19 mouse cellular contexts compared by ENCODE assay signal in genomic region chr9:12945476-12945875, GRCm38 (mm10).
DNase-seq lines count a peak whose midpoint lies in the region; ATAC-seq and TF ChIP-seq lines count a peak whose summit lies in the region.
"Had no signal": no experiment of that assay in that cellular context is flagged by ENCODE, and none has a peak within 500 bp of the region (broad histone marks: within the 10 kb centered on the region; RNA-seq: fewer than 3 reads in every experiment).

No protein-coding gene starts in this region.

- H3K4me3 ChIP-seq in forebrain, embryonic 11.5 days (ENCODE audit: low read depth, low read length), result no peak overlapping the region
- H3K4me3 ChIP-seq in forebrain, embryonic 16.5 days (replicated peaks; ENCODE audit: low read length), result no peak overlapping the region
- no peak overlapping the region for H3K4me3 ChIP-seq in forebrain, embryonic 13.5 days
- no peak overlapping the region for H3K4me3 ChIP-seq in forebrain, embryonic 14.5 days (ENCODE audit: low read depth, low read length)
- H3K4me3 ChIP-seq: embryonic facial prominence, embryonic 13.5 days; embryonic facial prominence, embryonic 15.5 days; erythroblast, embryonic 14.5 days had no signal

- DNase-seq in forebrain, embryonic 11.5 days (ENCODE audit: low spot score), result no peak
- DNase-seq in forebrain, embryonic 14.5 days (ENCODE audit: low spot score), result no peak
- DNase-seq in brain, embryonic 14.5 days (ENCODE audit: low read depth), result peak; percentile 32
- no peak for DNase-seq in T-cell, adult 2 months (ENCODE audit: low spot score)
- DNase-seq: adrenal gland, adult 8-10 months; adrenal gland, postnatal 14 days; adrenal gland, postnatal 36 days; cerebellum, adult 11 months; cerebellum, adult 18-20 months; cerebellum, adult 8-10 months; cerebellum, adult 9-11 months; cerebellum, postnatal 14 days; cerebellum, postnatal 36 days had no signal

- H3K4me1 ChIP-seq in forebrain, embryonic 11.5 days (replicated peaks; ENCODE audit: control insufficient read depth, insufficient read depth, low read length), result no peaks in the 10 kb centered on the region
- H3K4me1 ChIP-seq in forebrain, embryonic 16.5 days (replicated peaks; ENCODE audit: control insufficient read depth, insufficient read depth, low read length), result no peaks in the 10 kb centered on the region
- no peaks in the 10 kb centered on the region for H3K4me1 ChIP-seq in forebrain, embryonic 13.5 days
- H3K4me1 ChIP-seq in forebrain, embryonic 14.5 days (ENCODE audit: control insufficient read depth, insufficient read depth, low read length), result no peaks in the 10 kb centered on the region
- H3K4me1 ChIP-seq: embryonic facial prominence, embryonic 13.5 days; embryonic facial prominence, embryonic 15.5 days had no signal

- H3K9ac ChIP-seq in forebrain, embryonic 11.5 days (ENCODE audit: low read length), result no peak overlapping the region
- H3K9ac ChIP-seq in forebrain, embryonic 16.5 days (replicated peaks; ENCODE audit: low read depth, low read length), result no peak overlapping the region
- H3K9ac ChIP-seq in forebrain, embryonic 13.5 days, result no peak overlapping the region
- no peak overlapping the region for H3K9ac ChIP-seq in forebrain, embryonic 14.5 days (ENCODE audit: low read length)
- H3K9ac ChIP-seq: embryonic facial prominence, embryonic 13.5 days; embryonic facial prominence, embryonic 15.5 days had no signal

- TF ChIP-seq CTCF in brain, embryonic 14.5 days (IDR thresholded peaks at IDR 0.05; ENCODE audit: borderline replicate concordance, extremely low read depth, insufficient read depth, insufficient read length), result no peak

- no peaks in the 10 kb centered on the region for H3K36me3 ChIP-seq in forebrain, embryonic 11.5 days (ENCODE audit: control insufficient read depth, insufficient read depth, low read length)
- no peaks in the 10 kb centered on the region for H3K36me3 ChIP-seq in forebrain, embryonic 16.5 days (ENCODE audit: control insufficient read depth, insufficient read depth)
- no peaks in the 10 kb centered on the region for H3K36me3 ChIP-seq in forebrain, embryonic 13.5 days (ENCODE audit: poor library complexity, severe bottlenecking)
- no peaks in the 10 kb centered on the region for H3K36me3 ChIP-seq in forebrain, embryonic 14.5 days (ENCODE audit: control insufficient read depth, insufficient read depth, low read length)
- H3K36me3 ChIP-seq: embryonic facial prominence, embryonic 13.5 days; embryonic facial prominence, embryonic 15.5 days had no signal

- H3K9me3 ChIP-seq in forebrain, embryonic 11.5 days (ENCODE audit: control insufficient read depth, low read length), result no peaks in the 10 kb centered on the region
- H3K9me3 ChIP-seq in forebrain, embryonic 16.5 days (ENCODE audit: control insufficient read depth, low read length), result no peaks in the 10 kb centered on the region
- H3K9me3 ChIP-seq in forebrain, embryonic 13.5 days (replicated peaks), result no peaks in the 10 kb centered on the region
- H3K9me3 ChIP-seq in forebrain, embryonic 14.5 days (replicated peaks; ENCODE audit: control insufficient read depth, low read length), result no peaks in the 10 kb centered on the region
- H3K9me3 ChIP-seq: embryonic facial prominence, embryonic 13.5 days; embryonic facial prominence, embryonic 15.5 days had no signal

- TF ChIP-seq POLR2A in brain, embryonic 14.5 days (IDR thresholded peaks at IDR 0.05; ENCODE audit: borderline replicate concordance, extremely low read depth, insufficient read depth, insufficient read length, poor library complexity, severe bottlenecking), result no peak

- 54% methylated on average over 2 of the region's 2 CpGs for WGBS in forebrain, embryonic 11.5 days
- WGBS in forebrain, embryonic 16.5 days, result 40% methylated on average over 2 of the region's 2 CpGs
- 41% methylated on average over 2 of the region's 2 CpGs for WGBS in forebrain, embryonic 13.5 days
- 41% methylated on average over 2 of the region's 2 CpGs for WGBS in forebrain, embryonic 14.5 days

- H3K27ac ChIP-seq in forebrain, embryonic 11.5 days (ENCODE audit: low read depth, low read length), result no peak overlapping the region
- no peak overlapping the region for H3K27ac ChIP-seq in forebrain, embryonic 16.5 days (ENCODE audit: low read length)
- no peak overlapping the region for H3K27ac ChIP-seq in forebrain, embryonic 13.5 days
- H3K27ac ChIP-seq in forebrain, embryonic 14.5 days (ENCODE audit: low read depth, low read length), result no peak overlapping the region
- H3K27ac ChIP-seq: embryonic facial prominence, embryonic 13.5 days; embryonic facial prominence, embryonic 15.5 days had no signal

- ATAC-seq in forebrain, embryonic 11.5 days (replicated peaks; ENCODE audit: low FRiP score), result peak; percentile 59
- ATAC-seq in forebrain, embryonic 16.5 days, result no peak
- ATAC-seq in forebrain, embryonic 13.5 days, result 0 out of 2 replicates have a peak, but pooled peaks have one; percentile 10
- ATAC-seq in forebrain, embryonic 14.5 days, result no peak
- ATAC-seq: activated CD4-positive, CD25-positive, alpha-beta regulatory T cell, adult 4 months had no signal

- no peaks in the 10 kb centered on the region for H3K27me3 ChIP-seq in forebrain, embryonic 11.5 days (ENCODE audit: control insufficient read depth, insufficient read depth, low read length)
- H3K27me3 ChIP-seq in forebrain, embryonic 16.5 days (replicated peaks; ENCODE audit: control insufficient read depth, insufficient read depth, low read length), result no peaks in the 10 kb centered on the region
- H3K27me3 ChIP-seq in forebrain, embryonic 13.5 days, result no peaks in the 10 kb centered on the region
- no peaks in the 10 kb centered on the region for H3K27me3 ChIP-seq in forebrain, embryonic 14.5 days (replicated peaks; ENCODE audit: control insufficient read depth, insufficient read depth, low read length)
- H3K27me3 ChIP-seq: embryonic facial prominence, embryonic 13.5 days; embryonic facial prominence, embryonic 15.5 days had no signal

- no peak overlapping the region for H3K4me2 ChIP-seq in forebrain, embryonic 11.5 days (ENCODE audit: low read depth, low read length, severe bottlenecking)
- H3K4me2 ChIP-seq in forebrain, embryonic 16.5 days (ENCODE audit: low read length), result no peak overlapping the region
- H3K4me2 ChIP-seq in forebrain, embryonic 13.5 days, result no peak overlapping the region
- no peak overlapping the region for H3K4me2 ChIP-seq in forebrain, embryonic 14.5 days (ENCODE audit: low read length)
- H3K4me2 ChIP-seq: embryonic facial prominence, embryonic 13.5 days; embryonic facial prominence, embryonic 15.5 days had no signal

Comparison
In these comparisons a context has a peak if more than half of its experiments do, and no peak if none do; other contexts are left out.
1. ATAC-seq: peak in forebrain, embryonic 11.5 days (single experiment) and forebrain, embryonic 13.5 days (single experiment); none in forebrain, embryonic 16.5 days (single experiment) and forebrain, embryonic 14.5 days (single experiment).